Mouse (Mus musculus) CH12.LX (cell line): ENCODE results near the gene Fam168a. TPM values are rescaled to one million over a fixed set of nuclear protein-coding genes. Genes with fewer than 3 reads are reported as not detected.

Experiments
- DNase-seq: peaks from one replicate; pipeline ENCODE4 v3.0.0-alpha.2; 2013; ENCODE audit errors: extremely low read depth
- H3K27ac ChIP-seq: 2 replicates; pipeline ENCODE4 v1.5.1; 2012; ENCODE audit warnings: low read depth, mild to moderate bottlenecking, control low read depth, moderate library complexity; ENCODE audit not compliant: insufficient read depth
- H3K27me3 ChIP-seq: replicated peaks from 2 replicates; pipeline ENCODE3; 2012; ENCODE audit warnings: inconsistent platforms
- H3K36me3 ChIP-seq, 2 experiments: replicated peaks in 1 of 2; 2 replicates each; pipeline versions ENCODE3 to v1.6.1; 2012; ENCODE audit warnings: inconsistent platforms in 1 of 2, low read length in 1 of 2, mild to moderate bottlenecking in 1 of 2, mixed read lengths in 1 of 2, moderate library complexity in 1 of 2; ENCODE audit not compliant: control insufficient read depth in 1 of 2, insufficient read depth in 1 of 2
- H3K4me1 ChIP-seq, 2 experiments: 2 replicates each; pipeline ENCODE4 v1.6.1; 2012; ENCODE audit warnings: inconsistent platforms in 1 of 2, moderate library complexity in 1 of 2; ENCODE audit not compliant: insufficient read depth in 2 of 2, control insufficient read depth in 1 of 2
- H3K4me2 ChIP-seq: 2 replicates; pipeline ENCODE4 v1.6.1; 2012; ENCODE audit warnings: low read depth, mild to moderate bottlenecking, control low read depth; ENCODE audit not compliant: poor library complexity, insufficient read depth, severe bottlenecking
- H3K4me3 ChIP-seq, 3 experiments: fragments of 150-350 bp in 1 of 3; sonication (generic) in 1 of 3; replicated peaks in 1 of 3; 2 replicates each; pipeline versions ENCODE3 to v1.5.1; 2011 to 2012; ENCODE audit warnings: low read depth in 2 of 3, low read length in 2 of 3, mild to moderate bottlenecking in 2 of 3, moderate library complexity in 2 of 3, control low read depth in 1 of 3, improper control_type of control experiment in 1 of 3, inconsistent platforms in 1 of 3, mixed read lengths in 1 of 3; ENCODE audit not compliant: poor library complexity in 1 of 3
- H3K79me2 ChIP-seq: replicated peaks from 2 replicates; pipeline ENCODE4 v1.6.1; 2012; ENCODE audit warnings: mild to moderate bottlenecking, moderate library complexity; ENCODE audit not compliant: control insufficient read depth, poor library complexity, insufficient read depth, severe bottlenecking; ENCODE audit errors: extremely low read depth
- H3K9ac ChIP-seq: 2 replicates; pipeline ENCODE4 v1.6.1; 2012; ENCODE audit warnings: low read depth, mild to moderate bottlenecking, control low read depth, moderate library complexity; ENCODE audit not compliant: insufficient read depth
- H3K9me3 ChIP-seq: replicated peaks from 2 replicates; pipeline ENCODE3; 2012; ENCODE audit warnings: low read length, inconsistent platforms, mixed read lengths
- BHLHE40 ChIP-seq: IDR thresholded peaks from 2 replicates; pipeline ENCODE4 v1.6.1; 2011; ENCODE audit warnings: mild to moderate bottlenecking, low read depth, low read length, improper control_type of control experiment
- CHD2 ChIP-seq: IDR thresholded peaks from 2 replicates; pipeline ENCODE4 v1.6.1; 2011; ENCODE audit warnings: low read length, improper control_type of control experiment
- E2F4 ChIP-seq: IDR thresholded peaks from 2 replicates; pipeline ENCODE4 v1.6.1; 2011; ENCODE audit warnings: low read depth, low read length, improper control_type of control experiment; ENCODE audit not compliant: insufficient replicate concordance
- EP300 ChIP-seq: IDR thresholded peaks from 2 replicates; pipeline ENCODE4 v1.6.1; 2011; ENCODE audit warnings: low read length, improper control_type of control experiment
- ETS1 ChIP-seq: conservative IDR thresholded peaks from 2 replicates; pipeline ENCODE4 v1.6.1; 2012; ENCODE audit warnings: low read depth, mild to moderate bottlenecking, inconsistent platforms, low read length, improper control_type of control experiment, moderate library complexity
- JUN ChIP-seq: IDR thresholded peaks from 2 replicates; pipeline ENCODE4 v1.6.1; 2011; ENCODE audit warnings: low read depth, mild to moderate bottlenecking, low read length, improper control_type of control experiment, moderate library complexity; ENCODE audit not compliant: insufficient read depth
- KAT2A ChIP-seq: IDR thresholded peaks from 2 replicates; pipeline ENCODE4 v1.6.1; 2012; ENCODE audit warnings: low read length, improper control_type of control experiment, inconsistent platforms; ENCODE audit not compliant: insufficient replicate concordance
- MAFK ChIP-seq: IDR thresholded peaks from 2 replicates; pipeline ENCODE4 v1.6.1; 2011; ENCODE audit warnings: low read length, improper control_type of control experiment; ENCODE audit not compliant: insufficient replicate concordance
- MAX ChIP-seq: IDR thresholded peaks from 2 replicates; pipeline ENCODE4 v1.6.1; 2011; ENCODE audit warnings: low read length, improper control_type of control experiment
- MAZ ChIP-seq: IDR thresholded peaks from 2 replicates; pipeline ENCODE4 v1.6.1; 2012; ENCODE audit warnings: low read depth, mild to moderate bottlenecking, inconsistent platforms, low read length, improper control_type of control experiment, moderate library complexity
- MEF2A ChIP-seq: IDR thresholded peaks from 2 replicates; pipeline ENCODE4 v1.6.1; 2014; ENCODE audit warnings: low read depth, mild to moderate bottlenecking, inconsistent platforms, low read length, improper control_type of control experiment, borderline replicate concordance
- PAX5 ChIP-seq: IDR thresholded peaks from 2 replicates; pipeline ENCODE4 v1.6.1; 2012; ENCODE audit warnings: low read length, inconsistent platforms, mixed read lengths
- POLR2A ChIP-seq: IDR thresholded peaks from 2 replicates; pipeline ENCODE4 v1.6.1; 2011; ENCODE audit warnings: low read depth, mild to moderate bottlenecking, improper control_type of control experiment, low read length
- RAD21 ChIP-seq: IDR thresholded peaks from 2 replicates; pipeline ENCODE4 v1.6.1; 2011; ENCODE audit warnings: low read depth, mild to moderate bottlenecking, low read length, improper control_type of control experiment, moderate library complexity
- RCOR1 ChIP-seq: conservative IDR thresholded peaks from 2 replicates; pipeline ENCODE4 v1.6.1; 2012; ENCODE audit warnings: low read depth, mild to moderate bottlenecking, inconsistent platforms, low read length, improper control_type of control experiment
- SIN3A ChIP-seq: IDR thresholded peaks from 2 replicates; pipeline ENCODE4 v1.6.1; 2012; ENCODE audit warnings: low read length, improper control_type of control experiment, inconsistent platforms
- ZC3H11A ChIP-seq: IDR thresholded peaks from 2 replicates; pipeline ENCODE4 v1.6.1; 2012; ENCODE audit warnings: low read depth, mild to moderate bottlenecking, inconsistent platforms, low read length, improper control_type of control experiment
- ZNF384 ChIP-seq: IDR thresholded peaks from 2 replicates; pipeline ENCODE4 v1.6.1; 2012; ENCODE audit warnings: low read depth, low read length, improper control_type of control experiment, inconsistent platforms
- dilution Hi-C: fragments of 300-500 bp; cut with MboI; formaldehyde crosslinking; loops from 2 replicates; pipeline ENCODE4 v1.14.3; 2020; ENCODE audit warnings: low sequenced_read_pairs; ENCODE audit not compliant: extremely low pct_unique_long_range_greater_than_20kb, extremely low pct_ligation_motif_present
- in situ Hi-C: fragments of 300-500 bp; cut with MboI; formaldehyde crosslinking; loops from 3 replicates; pipeline ENCODE4 v1.14.3; 2019; ENCODE audit warnings: low sequenced_read_pairs, low pct_ligation_motif_present, low pct_unique_long_range_greater_than_20kb, mixed read lengths
- polyA plus RNA-seq: library from polyadenylated mRNA; unstranded; fragments of >175 nt; gene quantifications from 2 replicates; pipeline ENCODE4 v1.2.1, GENCODE M21; 2012; ENCODE audit warnings: low read depth; ENCODE audit not compliant: insufficient read length
- total RNA-seq, 2 experiments: library from RNA; depleted of rRNA; stranded (reverse); fragments of 300-350 nt in 1 of 2; fragments of >200 nt in 1 of 2; gene quantifications; 2 replicates each; pipeline ENCODE4 v1.2.3; 2012 to 2014

Fam168a gene
- total and polyA plus RNA-seq, 3 experiments, result 4.0 to 15.0 (median 4.9) TPM

DNA sequence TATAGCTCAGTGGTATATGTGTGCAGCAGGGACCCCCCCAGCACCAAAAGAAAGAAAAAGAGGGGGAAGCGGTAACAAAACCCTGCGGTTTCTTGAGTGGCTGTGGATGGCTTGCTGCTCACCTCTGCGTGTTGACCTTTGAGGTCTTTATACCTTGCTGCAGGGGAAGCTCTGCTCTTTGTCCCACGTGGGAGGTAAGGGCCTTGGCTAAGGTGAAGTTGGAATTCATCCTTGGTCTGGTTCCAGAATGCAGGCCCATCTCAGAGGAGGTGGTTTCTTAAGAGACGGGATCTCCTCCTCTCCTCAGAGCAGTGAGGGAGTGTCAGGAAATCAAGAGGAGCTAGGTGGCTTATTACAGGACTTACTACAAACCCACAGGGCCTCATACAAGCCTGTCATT is 135.7 kb downstream of the Fam168a start:
- no peak overlapping the region for H3K27ac ChIP-seq
- H3K79me2 ChIP-seq, result no peaks in the 10 kb centered on the region
- H3K4me3 ChIP-seq, result no peak overlapping the region
- H3K36me3 ChIP-seq, result peaks cover 38 to 57% of the 10 kb centered on the region in 2 experiments
- no peak overlapping the region for H3K9ac ChIP-seq
- dilution Hi-C loops (no loop called here), in situ Hi-C loops (no loop called here)
- peaks cover 15 to 28% of the 10 kb centered on the region in 2 experiments for H3K4me1 ChIP-seq
- H3K27me3 ChIP-seq, result no peaks in the 10 kb centered on the region
- DNase-seq, result no peak
- no peak for TF ChIP-seq MEF2A
- TF ChIP-seq PAX5, result no peak
- TF ChIP-seq MAZ, result no peak
- no peak for TF ChIP-seq POLR2A
- TF ChIP-seq CHD2, result no peak
- no peak for TF ChIP-seq SIN3A
- no peak for TF ChIP-seq EP300
- no peak for TF ChIP-seq RCOR1
- no peak for TF ChIP-seq JUN
- TF ChIP-seq ZNF384, result no peak
- TF ChIP-seq BHLHE40, result no peak
- no peak for TF ChIP-seq MAFK
- no peak for TF ChIP-seq RAD21
- peaks cover 12% of the 10 kb centered on the region for H3K9me3 ChIP-seq
- H3K4me2 ChIP-seq, result no peak overlapping the region

DNA sequence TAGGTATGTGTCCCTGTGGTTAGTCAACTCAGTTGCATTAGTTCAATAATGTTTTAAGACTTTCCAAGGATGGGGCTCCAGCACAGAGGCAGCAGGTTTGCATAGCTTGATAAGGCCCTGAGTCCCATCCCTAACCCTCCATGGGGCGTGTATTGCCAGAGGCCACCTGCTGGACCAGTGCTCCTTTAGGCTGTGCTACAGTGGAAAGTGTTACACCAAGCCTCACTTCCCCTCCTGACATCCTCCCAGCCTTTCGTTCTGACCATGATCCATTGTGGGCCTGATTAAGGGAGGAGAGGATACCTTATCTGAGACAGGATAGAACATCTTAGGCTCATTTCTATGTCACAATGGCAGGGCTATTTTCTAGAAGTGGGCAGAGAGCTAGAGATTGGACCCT is 137.4 kb downstream of the Fam168a start:
- Histone ChIP-seq H3K79me2 (no peaks in the 10 kb centered on the region), H3K9me3 (peaks cover 12% of the 10 kb centered on the region), H3K27me3 (no peaks in the 10 kb centered on the region), H3K36me3 (peaks cover 51 to 62% of the 10 kb centered on the region in 2 experiments), H3K4me3 (no peak overlapping the region), H3K4me2 (no peak overlapping the region)
- dilution Hi-C loops, result no loop called here
- TF ChIP-seq E2F4 (no peak), MAX (no peak), EP300 (no peak), ZC3H11A (no peak), KAT2A (no peak), JUN (no peak), PAX5 (no peak), ETS1 (no peak), POLR2A (no peak), SIN3A (no peak)
- TF ChIP-seq, all 38 proteins: peak for 0
- DNase-seq, result no peak
- in situ Hi-C loops, result no loop called here
- Histone ChIP-seq H3K27ac (no peak overlapping the region), H3K9ac (no peak overlapping the region), H3K4me1 (peaks cover 19 to 45% of the 10 kb centered on the region in 2 experiments)
